Mouse (Mus musculus): Measurements from ENCODE around the gene Olfr1040.

GRCm38 (mm10) chr2:86161738-86162137, 15.2 kb upstream of the Olfr1040 start, which contains the start of gene Olfr1042:
- TF ChIP-seq POLR2A (IDR thresholded peaks at IDR 0.05; ENCODE audit: insufficient read length, low read depth) = no peak
- TF ChIP-seq MYOG (IDR thresholded peaks at IDR 0.05; ENCODE audit: control insufficient read depth in 1 of 3, insufficient read depth in 1 of 3, insufficient read length in 2 of 3, low read depth in 2 of 3) = no peak
- no peak for TF ChIP-seq POLR2AphosphoS2 (IDR thresholded peaks at IDR 0.05; ENCODE audit: insufficient read length, low read depth)
- no peak for TF ChIP-seq TCF12 (IDR thresholded peaks at IDR 0.05; ENCODE audit: insufficient read depth, poor library complexity, severe bottlenecking)
- TF ChIP-seq REST (IDR thresholded peaks at IDR 0.05; ENCODE audit: insufficient read depth, insufficient read length) = no peak
- no peak for TF ChIP-seq USF1 (IDR thresholded peaks at IDR 0.05; ENCODE audit: low read depth)

Measured in myocyte (in vitro differentiated cells).